Mouse (Mus musculus): ENCODE measurements around the gene Pik3r6.

DNA sequence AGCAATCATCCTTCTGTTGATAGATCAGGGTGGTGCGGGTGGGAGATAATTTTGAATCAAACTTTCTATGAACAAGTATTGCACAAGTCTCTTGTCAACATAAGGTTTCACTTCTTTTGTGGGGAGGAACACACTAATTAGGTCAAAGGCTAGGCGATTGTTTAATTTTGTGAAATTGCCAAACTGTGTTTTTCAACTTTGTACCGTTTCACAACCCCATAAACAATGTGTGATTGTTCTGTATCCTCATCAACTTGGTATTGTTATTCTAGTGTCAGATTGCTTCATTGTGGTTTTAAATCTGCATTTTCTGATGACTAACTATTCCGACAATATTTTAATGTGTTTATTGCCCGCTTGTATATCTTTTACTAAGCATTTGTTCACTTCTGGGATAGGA lies 43.3 kb upstream of the Pik3r6 start:
- no peak for TF ChIP-seq CTCF (IDR thresholded peaks at IDR 0.05; ENCODE audit: borderline replicate concordance, insufficient read depth, low read length)
- TF ChIP-seq POLR2A (IDR thresholded peaks at IDR 0.05; ENCODE audit: low read depth, low read length) = no peak

Measured in embryonic fibroblast, embryonic 13.5 days (primary cell).